Mouse (Mus musculus) ES-Bruce4 (cell line): ENCODE measurements around the gene Tarbp1. TPM values are rescaled to one million over a fixed set of nuclear protein-coding genes. Genes with fewer than 3 reads are reported as not detected.

Experiments used
- H3K27ac ChIP-seq: 2 replicates; pipeline ENCODE4 v1.5.1; 2012; ENCODE audit warnings: low read length, inconsistent platforms; ENCODE audit not compliant: insufficient read depth
- H3K27me3 ChIP-seq: 2 replicates; pipeline ENCODE4 v1.6.1; 2012; ENCODE audit warnings: mild to moderate bottlenecking, low read length, inconsistent platforms; ENCODE audit not compliant: control insufficient read depth, poor library complexity, insufficient read depth, severe bottlenecking
- H3K36me3 ChIP-seq: 2 replicates; pipeline ENCODE4 v1.6.1; 2012; ENCODE audit warnings: inconsistent platforms, mild to moderate bottlenecking, low read length, moderate library complexity; ENCODE audit not compliant: control insufficient read depth, poor library complexity, insufficient read depth, severe bottlenecking
- H3K4me1 ChIP-seq: one replicate; pipeline ENCODE4 v1.8.1; 2011; ENCODE audit warnings: low read length; ENCODE audit not compliant: control insufficient read depth, insufficient read depth
- H3K4me3 ChIP-seq: 2 replicates; pipeline ENCODE4 v1.5.1; 2011; ENCODE audit warnings: low read depth, mild to moderate bottlenecking, low read length
- H3K9ac ChIP-seq: 2 replicates; pipeline ENCODE4 v1.6.1; 2012; ENCODE audit warnings: low read depth, mild to moderate bottlenecking, inconsistent platforms; ENCODE audit not compliant: poor library complexity, severe bottlenecking
- H3K9me3 ChIP-seq: replicated peaks from 2 replicates; pipeline ENCODE4 v1.6.1; 2012; ENCODE audit warnings: mild to moderate bottlenecking, low read length, inconsistent platforms; ENCODE audit not compliant: control insufficient read depth, poor library complexity, insufficient read depth, severe bottlenecking
- CTCF ChIP-seq: IDR thresholded peaks from one replicate; pipeline ENCODE4 v1.8.1; 2011; ENCODE audit warnings: low read depth, low read length
- EP300 ChIP-seq: IDR thresholded peaks from 2 replicates; pipeline ENCODE4 v1.6.1; 2011; ENCODE audit warnings: low read depth, low read length; ENCODE audit not compliant: insufficient read depth
- POLR2A ChIP-seq: IDR thresholded peaks from one replicate; pipeline ENCODE4 v1.8.1; 2011; ENCODE audit warnings: low read length; ENCODE audit not compliant: insufficient read depth
- polyA plus RNA-seq: library from polyadenylated mRNA; stranded (reverse); fragments of >200 nt; gene quantifications from 2 replicates; pipeline ENCODE4 v1.2.4, GENCODE M21; 2011; ENCODE audit warnings: low read depth; ENCODE audit not compliant: missing spikeins, insufficient read depth, insufficient read length

The Tarbp1 gene
- polyA plus RNA-seq, 1 experiment = 13.8 TPM

DNA sequence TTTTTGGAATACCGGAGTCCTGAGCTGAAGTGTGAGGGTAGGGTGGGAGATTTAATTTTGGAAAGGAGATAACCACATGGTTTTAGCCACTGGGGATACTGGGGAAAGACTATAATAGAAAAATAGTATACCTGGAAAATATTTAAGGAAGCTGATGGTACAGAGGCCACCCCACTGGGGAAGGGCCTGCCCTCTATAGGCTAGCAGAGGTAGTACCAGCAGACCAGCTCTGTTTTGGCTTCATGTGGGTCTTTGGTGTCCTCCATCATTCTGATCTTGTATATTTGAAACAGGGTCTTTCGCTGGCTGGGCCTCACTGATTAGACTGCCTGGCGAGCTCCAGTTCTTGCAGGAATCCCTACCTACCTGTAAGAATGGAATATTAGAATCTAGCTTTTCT is 76.5 kb downstream of the Tarbp1 start:
- no peak for TF ChIP-seq EP300
- peak; percentile 32 for TF ChIP-seq CTCF
- TF ChIP-seq POLR2A = no peak
- Histone ChIP-seq H3K4me1 (no peaks in the 10 kb centered on the region), H3K9me3 (no peaks in the 10 kb centered on the region), H3K9ac (no peak overlapping the region), H3K4me3 (no peak overlapping the region), H3K27ac (no peak overlapping the region), H3K36me3 (no peaks in the 10 kb centered on the region), H3K27me3 (no peaks in the 10 kb centered on the region)

DNA sequence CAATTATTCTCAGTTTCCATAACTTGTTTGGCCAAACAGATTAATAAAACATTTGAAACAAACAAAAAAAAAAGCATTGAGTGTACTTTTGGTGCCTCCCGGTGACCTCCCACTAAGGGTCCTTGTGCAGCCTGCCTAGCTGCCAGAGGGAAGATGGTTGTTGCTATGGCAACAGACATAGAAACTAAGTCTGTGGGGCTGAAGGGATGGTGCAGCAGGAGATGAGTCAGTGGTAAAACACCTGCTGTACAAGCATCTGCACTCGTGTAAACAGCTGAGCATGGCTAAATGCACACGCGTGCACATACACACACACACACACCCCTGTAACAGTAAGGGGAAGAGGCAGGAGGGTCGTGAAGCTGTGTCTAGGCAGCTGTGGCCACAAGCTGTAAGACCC is 78.9 kb downstream of the Tarbp1 start:
- no peak overlapping the region for H3K27ac ChIP-seq
- no peaks in the 10 kb centered on the region for H3K9me3 ChIP-seq
- no peaks in the 10 kb centered on the region for H3K36me3 ChIP-seq
- TF ChIP-seq CTCF = no peak
- TF ChIP-seq POLR2A = no peak
- no peak for TF ChIP-seq EP300
- H3K4me1 ChIP-seq = no peaks in the 10 kb centered on the region
- H3K27me3 ChIP-seq = no peaks in the 10 kb centered on the region
- H3K9ac ChIP-seq = no peak overlapping the region
- no peak overlapping the region for H3K4me3 ChIP-seq

DNA sequence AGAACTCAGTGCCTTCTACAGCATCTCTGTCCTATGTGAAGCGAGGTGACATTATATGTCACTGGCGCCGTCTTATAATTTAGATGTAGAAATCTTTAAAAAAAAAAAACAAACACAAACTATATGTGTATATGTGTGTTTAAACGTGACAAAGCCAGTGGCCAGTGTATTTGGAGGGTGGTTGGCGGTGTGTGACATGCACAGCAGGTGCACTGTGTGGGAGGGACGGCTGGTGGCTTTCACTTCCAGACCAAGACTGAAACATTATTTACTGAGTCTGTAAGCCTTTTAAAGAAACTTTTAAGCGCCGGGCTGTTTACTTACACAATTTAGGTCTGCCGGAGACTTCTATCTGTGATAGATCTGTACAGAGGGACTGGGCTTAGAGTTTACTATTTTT is 79.5 kb downstream of the Tarbp1 start:
- H3K36me3 ChIP-seq = no peaks in the 10 kb centered on the region
- TF ChIP-seq EP300 (no peak), CTCF (no peak), POLR2A (no peak)
- H3K4me1 ChIP-seq = no peaks in the 10 kb centered on the region
- H3K27me3 ChIP-seq = no peaks in the 10 kb centered on the region
- H3K9ac ChIP-seq = no peak overlapping the region
- H3K27ac ChIP-seq = no peak overlapping the region
- no peaks in the 10 kb centered on the region for H3K9me3 ChIP-seq
- H3K4me3 ChIP-seq = no peak overlapping the region

DNA sequence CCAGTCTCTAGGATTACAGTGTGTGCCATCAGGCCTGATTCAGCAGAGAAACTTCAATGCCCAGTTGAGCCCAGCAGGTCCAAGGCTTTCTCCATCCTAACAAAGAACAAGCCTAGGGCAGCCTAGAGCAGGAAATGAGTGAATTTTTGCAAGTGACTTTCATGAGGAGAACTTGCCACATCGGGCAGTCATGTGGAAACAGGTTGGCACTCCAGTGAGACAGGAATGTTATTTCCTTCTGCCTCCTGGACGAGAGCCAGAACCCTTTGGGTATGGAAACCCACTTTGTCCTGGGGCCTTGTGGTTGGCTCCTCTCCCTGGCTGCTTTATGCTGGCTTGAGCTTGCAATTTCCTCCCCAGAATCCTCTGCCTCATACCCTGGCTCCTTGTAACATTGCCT is 83.3 kb downstream of the Tarbp1 start:
- H3K27ac ChIP-seq = no peak overlapping the region
- H3K4me3 ChIP-seq = no peak overlapping the region
- H3K27me3 ChIP-seq = no peaks in the 10 kb centered on the region
- no peak overlapping the region for H3K9ac ChIP-seq
- H3K36me3 ChIP-seq = no peaks in the 10 kb centered on the region
- no peaks in the 10 kb centered on the region for H3K4me1 ChIP-seq
- no peak for TF ChIP-seq EP300
- TF ChIP-seq POLR2A = no peak
- TF ChIP-seq CTCF = no peak
- H3K9me3 ChIP-seq = no peaks in the 10 kb centered on the region

DNA sequence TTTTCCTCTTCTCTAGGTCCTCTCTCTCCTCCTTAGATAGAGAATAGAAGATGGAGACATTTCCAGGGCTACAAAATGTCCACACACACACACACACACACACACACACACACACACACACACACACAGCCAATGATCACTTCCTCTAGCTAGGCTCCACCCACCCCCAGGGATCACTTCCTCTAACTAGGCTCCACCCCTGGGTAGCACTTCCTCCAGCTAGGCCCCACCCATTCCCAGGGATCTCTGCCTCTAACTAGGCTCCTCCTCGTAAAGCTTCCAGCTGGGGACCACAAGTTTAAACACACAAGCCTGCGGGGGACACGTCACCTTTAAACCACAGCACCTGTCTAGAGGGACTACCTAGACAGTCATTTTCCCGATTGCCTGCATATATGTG is 87.3 kb downstream of the Tarbp1 start:
- Histone ChIP-seq H3K9ac (no peak overlapping the region), H3K4me1 (no peaks in the 10 kb centered on the region), H3K9me3 (no peaks in the 10 kb centered on the region), H3K4me3 (no peak overlapping the region), H3K27me3 (no peaks in the 10 kb centered on the region), H3K36me3 (no peaks in the 10 kb centered on the region), H3K27ac (no peak overlapping the region)
- TF ChIP-seq EP300 (no peak), POLR2A (no peak), CTCF (no peak)

DNA sequence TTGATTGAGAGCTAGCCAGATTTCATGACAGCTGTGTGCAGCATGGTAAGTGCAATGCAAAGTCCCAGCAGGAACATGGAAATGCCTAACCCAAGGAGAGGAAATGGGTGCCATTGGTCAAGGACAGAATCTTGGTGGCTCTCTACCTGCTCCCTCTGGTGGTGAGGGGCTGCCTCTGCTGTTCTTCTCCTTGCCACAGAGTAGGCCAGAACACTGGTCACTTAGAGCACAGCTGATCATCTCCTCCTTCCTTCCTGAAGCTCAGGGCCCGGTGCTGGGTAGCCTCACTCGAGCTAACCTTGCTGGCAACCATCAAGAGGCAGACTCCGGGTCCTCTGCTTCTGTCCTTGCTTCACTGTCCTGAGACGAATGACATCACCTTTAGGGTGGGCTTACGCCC is 92.1 kb downstream of the Tarbp1 start:
- TF ChIP-seq EP300 (no peak), CTCF (peak; percentile 66), POLR2A (no peak)
- H3K27ac ChIP-seq = no peak overlapping the region
- no peaks in the 10 kb centered on the region for H3K36me3 ChIP-seq
- no peaks in the 10 kb centered on the region for H3K27me3 ChIP-seq
- H3K9ac ChIP-seq = no peak overlapping the region
- no peaks in the 10 kb centered on the region for H3K4me1 ChIP-seq
- H3K9me3 ChIP-seq = no peaks in the 10 kb centered on the region
- H3K4me3 ChIP-seq = no peak overlapping the region
